Comparison of ENCODE assay signal across 8 mouse cellular contexts in genomic region chr14:45350931-45351859, GRCm38 (mm10). TPM values are rescaled to one million over a fixed set of nuclear protein-coding genes. Genes with fewer than 3 reads are reported as not detected.
DNase-seq lines count a peak whose midpoint lies in the region; ATAC-seq lines count a peak whose summit lies in the region.

Styx (plus strand) TSS chr14:45351093.

- no peaks in the 10 kb centered on the region for H3K27me3 ChIP-seq in hindbrain, embryonic 13.5 days

- peak within 1 kb of the TSS; percentile 80 for H3K4me3 ChIP-seq in hindbrain, embryonic 13.5 days

- DNase-seq in NIH3T3 (ENCODE audit: low read depth): peak; percentile 95
- DNase-seq in cerebellum, postnatal 10 days: peak; percentile 98 to 99
- DNase-seq in frontal cortex, postnatal 14 days (ENCODE audit: low spot score in 2 of 2): peak; percentile 76 to 88
- DNase-seq in layer of hippocampus, postnatal 25 days (ENCODE audit: extremely low spot score in 1 of 2, low spot score in 1 of 2): peak; percentile 85 to 94
- DNase-seq in lung, postnatal 25 days (ENCODE audit: low spot score): peak; percentile 96
- peak; percentile 95 for DNase-seq in retina, embryonic 14.5 days (ENCODE audit: low spot score)
- peak; percentile 98 for DNase-seq in thymus, postnatal 4 days

- H3K27ac ChIP-seq in hindbrain, embryonic 13.5 days: peak within 1 kb of the TSS; percentile 82

- peak within 1 kb of the TSS; percentile 82 for H3K9ac ChIP-seq in hindbrain, embryonic 13.5 days

- peaks cover 22% of the 10 kb centered on the region for H3K36me3 ChIP-seq in hindbrain, embryonic 13.5 days

- H3K4me1 ChIP-seq in hindbrain, embryonic 13.5 days (replicated peaks): peaks cover 13% of the 10 kb centered on the region

- WGBS in hindbrain, embryonic 13.5 days: under 1% methylated on average over 58 of the region's 93 CpGs

- H3K9me3 ChIP-seq in hindbrain, embryonic 13.5 days: no peaks in the 10 kb centered on the region

- peak; percentile 98 for ATAC-seq in hindbrain, embryonic 13.5 days (ENCODE audit: low FRiP score)

- H3K4me2 ChIP-seq in hindbrain, embryonic 13.5 days: peak within 1 kb of the TSS; percentile 68

RNA-seq across cellular contexts. Expression of gene Styx, which starts in this region (rescaled TPM):
- polyA plus RNA-seq in hindbrain, embryonic 13.5 days (2015; fragmentation: Nextera tagmentation; extraction: Ambion mirVana): 58.1 and 60.5 TPM in 2 replicates
- 10 to 100 TPM; 15.0 to 16.8 TPM for total RNA-seq in layer of hippocampus, postnatal 25 days (2021)

Comparison
In these comparisons a context has a peak if more than half of its experiments do, and no peak if none do; other contexts are left out.
1. Peak in every context shown above with its lines: DNase-seq, ATAC-seq, H3K4me3 ChIP-seq and H3K27ac ChIP-seq.